Mouse (Mus musculus) embryonic fibroblast, embryonic 13.5 days (primary cell): Measurements from ENCODE around the gene Nphp1. TPM values are rescaled to one million over a fixed set of nuclear protein-coding genes. Genes with fewer than 3 reads are reported as not detected.

Experiments used
- H3K27ac ChIP-seq: 2 replicates; pipeline ENCODE4 v1.5.1; 2012; ENCODE audit warnings: low read length, control low read depth, inconsistent platforms; ENCODE audit not compliant: insufficient read depth
- H3K4me1 ChIP-seq: 2 replicates; pipeline ENCODE4 v1.6.1; 2011; ENCODE audit warnings: low read length; ENCODE audit not compliant: control insufficient read depth, insufficient read depth
- H3K4me3 ChIP-seq: 2 replicates; pipeline ENCODE4 v1.5.1; 2011; ENCODE audit warnings: mild to moderate bottlenecking, control low read depth, low read length; ENCODE audit not compliant: insufficient read depth
- CTCF ChIP-seq: IDR thresholded peaks from 2 replicates; pipeline ENCODE4 v1.5.1; 2011; ENCODE audit warnings: mild to moderate bottlenecking, control low read depth, low read length, moderate library complexity, borderline replicate concordance; ENCODE audit not compliant: insufficient read depth
- POLR2A ChIP-seq: IDR thresholded peaks from 2 replicates; pipeline ENCODE4 v1.6.1; 2011; ENCODE audit warnings: low read depth, mild to moderate bottlenecking, control low read depth, low read length, moderate library complexity
- polyA plus RNA-seq: library from polyadenylated mRNA; stranded (reverse); fragments of >200 nt; gene quantifications from 2 replicates; pipeline ENCODE4 v1.2.4, GENCODE M21; 2011; ENCODE audit warnings: low read depth; ENCODE audit not compliant: missing spikeins, insufficient read length

Gene Nphp1
- 16.7 and 23.0 TPM in 2 replicates for polyA plus RNA-seq

DNA sequence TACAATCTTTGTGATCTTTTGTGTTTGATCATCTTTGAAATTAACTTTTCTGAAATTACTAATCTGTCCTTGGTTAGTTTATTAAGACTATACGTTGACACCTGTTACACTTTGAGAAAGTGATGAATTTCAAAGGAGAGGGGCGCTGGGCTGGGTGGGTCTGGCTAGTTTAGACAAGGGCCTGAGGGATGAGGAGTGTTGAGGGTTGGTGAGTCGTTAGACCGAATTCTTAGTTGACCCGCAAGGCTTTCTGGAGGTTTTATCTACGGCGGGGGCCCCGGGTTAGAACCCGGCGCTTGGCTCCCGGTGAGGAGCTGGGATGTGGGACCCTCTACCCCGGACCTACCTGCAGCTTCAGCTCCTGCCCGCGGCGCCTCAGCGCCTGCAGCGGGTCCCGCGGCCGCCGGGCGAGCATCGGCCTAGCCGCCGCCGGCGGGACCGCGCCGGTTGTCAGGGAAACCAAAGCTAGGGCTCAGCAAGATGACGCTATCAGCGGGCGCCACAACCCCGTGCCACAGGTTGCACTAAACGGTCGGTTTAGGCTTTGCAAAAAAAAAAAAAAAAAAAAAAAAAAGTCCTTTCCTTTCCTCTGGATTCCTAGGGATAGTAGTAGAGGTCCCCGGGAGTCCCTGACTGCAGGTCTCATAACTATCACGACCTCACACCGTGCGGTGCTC, at the start of gene Nphp1:
TSS of gene Nphp1 (minus strand) at position 458 of the 677 bp plus-strand sequence.
- peak within 1 kb of the TSS; percentile 50 for H3K27ac ChIP-seq
- peak within 1 kb of the TSS; percentile 81 for H3K4me3 ChIP-seq
- TF ChIP-seq CTCF (no peak), POLR2A (peak; percentile 57)
- H3K4me1 ChIP-seq = peaks cover 4% of the 10 kb centered on the region

DNA sequence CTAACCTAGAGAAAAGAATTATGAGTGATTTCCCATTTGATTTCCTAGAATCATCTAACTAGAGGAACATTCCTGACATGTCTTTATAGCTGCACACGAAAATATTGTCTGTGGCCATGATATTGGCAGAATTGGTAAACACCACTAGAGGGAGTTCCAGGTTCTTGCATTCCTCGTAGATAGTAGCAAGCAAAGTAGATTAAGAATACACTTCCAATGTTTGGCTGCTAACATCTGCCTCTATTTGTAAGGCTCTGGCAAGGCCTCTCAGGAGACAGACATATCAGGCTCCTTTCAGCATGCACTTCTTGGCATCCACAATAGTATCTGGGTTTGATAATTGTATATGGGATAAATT, 44.1 kb upstream of the Nphp1 start:
- TF ChIP-seq POLR2A = no peak
- no peak for TF ChIP-seq CTCF
- H3K4me1 ChIP-seq = no peaks in the 10 kb centered on the region

DNA sequence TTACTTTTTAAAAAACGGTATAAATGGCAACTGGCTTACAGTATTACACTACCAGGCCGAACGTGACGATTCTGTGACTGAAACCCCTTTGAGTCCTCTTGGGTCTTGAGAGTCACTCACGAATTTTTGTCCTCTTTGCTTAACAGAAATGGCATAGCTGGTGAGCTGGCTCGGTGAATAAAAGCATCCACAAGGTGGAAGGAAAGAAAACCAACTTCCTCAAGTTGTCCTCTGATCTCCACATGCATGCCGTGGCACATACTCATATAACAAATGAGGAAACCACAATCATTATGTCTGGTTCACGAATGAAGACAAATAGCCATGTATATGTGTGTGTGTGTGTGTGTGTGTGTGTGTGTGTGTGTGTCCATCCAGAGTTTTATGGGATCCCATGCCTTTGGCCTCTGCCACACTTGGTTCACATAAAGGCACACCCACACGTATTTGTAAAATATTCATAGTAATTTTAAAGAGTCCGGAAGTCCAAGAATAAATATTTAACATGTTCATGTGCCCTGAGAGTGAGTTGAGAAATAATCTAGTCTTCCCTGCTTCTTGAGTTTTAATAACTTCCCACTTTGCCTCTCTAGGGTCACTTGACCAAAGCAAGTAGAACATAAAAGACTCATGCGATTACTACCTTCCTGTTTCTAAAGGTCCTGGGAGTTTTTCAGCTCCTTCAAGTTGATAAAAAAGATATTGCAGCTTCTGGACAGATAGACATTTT, 43.6 kb upstream of the Nphp1 start:
- H3K4me1 ChIP-seq = no peaks in the 10 kb centered on the region
- TF ChIP-seq POLR2A (no peak), CTCF (no peak)
- peak overlapping the region; percentile 23 for H3K4me3 ChIP-seq
- 0 out of 2 replicates have a peak overlapping the region, but pooled peaks have one; percentile 2 for H3K27ac ChIP-seq

More for the DNA sequence above, 44.1 kb upstream of the Nphp1 start:
- Histone ChIP-seq H3K4me3 (no peak overlapping the region), H3K27ac (no peak overlapping the region)

- TF ChIP-seq CTCF = no peak
- TF ChIP-seq POLR2A = peak; percentile 30; the same call in 1 of the 2 replicates
- H3K27ac ChIP-seq = 0 out of 2 replicates have a peak within 1 kb of the TSS, but pooled peaks have one; percentile 2
- peak within 1 kb of the TSS; percentile 95 for H3K4me3 ChIP-seq
- no peaks in the 10 kb centered on the region for H3K4me1 ChIP-seq
These were observed 42.9 kb upstream of the Nphp1 start, which contains the start of gene Bub1 for GRCm38 (mm10) chr2:127831401-127832102. Gene Bub1 (minus strand): TSS chr2:127831865.

DNA sequence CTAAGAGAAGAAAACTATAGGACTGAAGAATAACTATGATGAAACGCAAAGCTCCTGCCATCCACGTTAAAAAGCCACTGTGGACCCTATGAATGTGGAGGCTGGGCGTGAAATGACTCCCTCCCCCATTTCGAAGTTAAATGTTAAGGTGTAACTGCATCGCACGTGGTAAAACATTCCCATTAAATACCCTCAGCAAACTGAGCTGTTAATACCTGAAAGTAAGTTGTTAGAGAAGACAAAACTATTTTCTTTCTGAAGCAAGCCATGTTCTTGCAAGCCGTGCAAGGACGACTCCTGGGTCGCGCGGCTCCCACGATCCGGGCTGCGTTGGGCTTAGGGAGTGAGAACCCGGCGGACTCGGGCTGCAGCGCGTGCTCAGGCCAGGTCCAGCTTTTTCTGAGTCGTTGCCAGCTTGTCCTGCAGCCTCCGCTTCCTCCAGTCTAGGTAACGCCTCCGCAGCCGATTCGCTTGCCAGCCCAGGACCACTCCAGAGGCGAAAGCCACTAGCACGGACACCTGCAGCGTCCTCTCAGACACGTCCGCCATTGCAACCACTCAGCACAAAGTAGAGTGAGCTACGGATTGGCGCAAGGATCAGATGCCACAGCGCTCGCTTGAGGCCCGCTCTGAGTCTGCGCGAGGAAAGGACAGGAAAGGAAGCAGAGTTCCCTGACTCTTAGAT, 3.4 kb upstream of the Nphp1 start, which contains the start of gene Mtln:
TSS of gene Mtln (minus strand) at position 570 of the 685 bp plus-strand sequence.
- Histone ChIP-seq H3K27ac (no peak within 1 kb of the TSS), H3K4me1 (peaks cover 4% of the 10 kb centered on the region), H3K4me3 (peak within 1 kb of the TSS; percentile 72)
- no peak for TF ChIP-seq CTCF
- peak; percentile 88 for TF ChIP-seq POLR2A

DNA sequence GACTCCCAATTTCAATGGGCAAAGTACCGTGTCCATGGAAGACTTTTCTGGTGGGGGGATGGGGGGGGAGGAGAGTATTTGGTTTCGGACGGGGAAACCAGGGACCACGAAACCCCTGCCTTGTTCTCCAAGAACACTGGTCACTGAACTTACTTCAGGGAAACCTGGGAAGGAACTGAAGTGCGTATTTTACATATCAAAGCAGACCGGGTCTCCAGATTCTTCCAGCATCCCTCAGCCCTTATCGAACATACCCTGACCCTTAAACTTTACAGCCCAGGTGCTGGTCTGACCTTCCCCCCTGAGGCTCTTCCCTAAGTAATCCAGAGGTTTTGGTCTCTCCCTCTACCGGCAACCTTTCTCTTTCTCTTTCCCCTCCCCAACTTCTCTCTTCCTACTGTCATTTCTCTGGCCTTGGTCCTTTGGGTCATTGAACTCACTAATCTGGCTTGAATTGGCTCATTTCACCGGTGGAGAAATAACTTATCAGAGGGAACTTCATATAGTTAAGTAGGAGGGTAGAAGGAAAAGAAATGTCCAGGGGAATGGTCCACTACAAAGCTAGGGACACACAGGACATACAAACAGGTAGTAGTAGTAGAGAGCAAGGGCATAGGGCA, 1.1 kb upstream of the Nphp1 start:
- no peak overlapping the region for H3K4me3 ChIP-seq
- TF ChIP-seq CTCF = no peak
- no peak for TF ChIP-seq POLR2A
- no peak overlapping the region for H3K27ac ChIP-seq
- peaks cover 4% of the 10 kb centered on the region for H3K4me1 ChIP-seq

GRCm38 (mm10) chr2:127789138-127789537, 441 bp upstream of the Nphp1 start:
- Histone ChIP-seq H3K4me3 (peak overlapping the region; percentile 81), H3K27ac (peak overlapping the region; percentile 50), H3K4me1 (peaks cover 4% of the 10 kb centered on the region)
- no peak for TF ChIP-seq CTCF
- no peak; the same call in 1 of the 2 replicates for TF ChIP-seq POLR2A

GRCm38 (mm10) chr2:127787226-127787625, 1.5 kb downstream of the Nphp1 start:
- no peak overlapping the region for H3K27ac ChIP-seq
- H3K4me1 ChIP-seq = peaks cover 4% of the 10 kb centered on the region
- no peak overlapping the region for H3K4me3 ChIP-seq
- TF ChIP-seq CTCF (no peak), POLR2A (no peak)
